Mouse (Mus musculus) heart, embryonic 15.5 days (tissue): ENCODE data around the gene Nup188. TPM values are rescaled to one million over a fixed set of nuclear protein-coding genes. Genes with fewer than 3 reads are reported as not detected.

Source experiments
- ATAC-seq: fragments of 200-750 bp; cut with Nextera tagmentation; replicated peaks from 2 replicates; pipeline ENCODE4 v1.8.0; 2017; ENCODE audit warnings: low read depth, moderate TSS enrichment; ENCODE audit not compliant: insufficient number of reproducible peaks, insufficient read depth, low FRiP score
- H3K27ac ChIP-seq: fragments of 300-500 bp; sonication (generic); 2 replicates; pipeline ENCODE4 v1.5.1; 2015; ENCODE audit warnings: mild to moderate bottlenecking, inconsistent platforms
- H3K27me3 ChIP-seq: fragments of 300-500 bp; sonication (generic); 2 replicates; pipeline ENCODE4 v1.6.1; 2015; ENCODE audit warnings: inconsistent platforms
- H3K36me3 ChIP-seq: fragments of 300-500 bp; sonication (generic); 2 replicates; pipeline ENCODE4 v1.6.1; 2015; ENCODE audit warnings: mild to moderate bottlenecking, inconsistent platforms
- H3K4me1 ChIP-seq: fragments of 300-500 bp; sonication (generic); replicated peaks from 2 replicates; pipeline ENCODE4 v1.6.1; 2015; ENCODE audit warnings: inconsistent platforms
- H3K4me2 ChIP-seq: fragments of 300-500 bp; sonication (generic); 2 replicates; pipeline ENCODE4 v1.6.1; 2015; ENCODE audit warnings: inconsistent platforms, mild to moderate bottlenecking, moderate library complexity
- H3K4me3 ChIP-seq: fragments of 300-500 bp; sonication (generic); 2 replicates; pipeline ENCODE4 v1.5.1; 2015; ENCODE audit warnings: mild to moderate bottlenecking, inconsistent platforms
- H3K9ac ChIP-seq: fragments of 300-500 bp; sonication (generic); 2 replicates; pipeline ENCODE4 v1.6.1; 2015; ENCODE audit warnings: mild to moderate bottlenecking, inconsistent platforms
- H3K9me3 ChIP-seq: fragments of 300-500 bp; sonication (generic); replicated peaks from 2 replicates; pipeline ENCODE4 v1.6.1; 2016; ENCODE audit warnings: inconsistent platforms
- WGBS: fragments of 180-500 bp; shearing (Covaris S2); methylation state at CpG from one replicate; pipeline ENCODE4 v1.1.7; 2015; ENCODE audit warnings: mixed read lengths; 5-methylcytosine and 5-hydroxymethylcytosine counted together
- polyA plus RNA-seq: library from polyadenylated mRNA; unstranded; fragments of >200 nt; fragmentation: Nextera tagmentation; extraction: Ambion mirVana; gene quantifications from 2 replicates; pipeline ENCODE4 v1.2.1, GENCODE M21; 2015

Gene Nup188
- polyA plus RNA-seq, 1 experiment from 2014 or later: 15.8 TPM

DNA sequence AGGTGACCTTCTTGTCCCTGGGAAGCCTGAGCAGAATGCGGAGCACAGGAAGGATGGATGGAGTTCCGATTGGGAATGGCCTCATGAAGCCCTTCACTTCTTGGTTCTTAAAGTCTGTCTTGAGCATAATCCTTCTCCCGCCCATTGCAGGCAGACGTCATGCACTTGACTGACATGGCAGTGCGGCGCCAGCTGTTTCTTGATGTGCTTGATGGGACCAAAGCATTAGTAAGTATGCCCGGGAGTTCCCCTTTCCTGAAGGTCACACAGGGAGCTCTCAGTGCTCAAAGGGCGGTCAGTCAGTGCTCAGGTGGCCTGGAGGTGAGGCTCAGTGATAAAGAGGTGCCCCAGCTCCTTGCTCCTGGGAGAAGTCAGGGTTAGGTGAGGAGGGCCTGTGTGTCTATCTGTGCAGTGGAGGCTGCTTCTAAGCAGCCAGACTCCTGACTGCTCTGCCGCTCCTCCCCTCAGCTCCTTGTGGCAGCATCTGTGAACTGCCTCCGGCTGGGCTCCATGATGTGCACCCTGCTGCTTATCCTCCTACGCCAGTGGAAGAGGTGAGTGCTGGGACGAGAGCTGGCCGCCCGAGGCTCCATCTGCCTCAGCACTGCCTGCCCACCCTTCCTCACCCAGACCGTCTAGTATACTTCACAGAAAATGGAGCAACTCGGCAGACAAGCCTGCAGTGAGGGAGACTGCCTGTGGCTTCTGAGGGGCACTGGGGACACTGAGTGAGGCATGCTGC lies 50.1 kb downstream of the Nup188 start:
- no peak overlapping the region for H3K4me2 ChIP-seq
- H3K9ac ChIP-seq: no peak overlapping the region
- WGBS: 79% methylated on average over 16 of the region's 16 CpGs
- no peak for ATAC-seq
- H3K4me3 ChIP-seq: no peak overlapping the region
- H3K9me3 ChIP-seq: no peaks in the 10 kb centered on the region
- no peak overlapping the region for H3K27ac ChIP-seq
- H3K36me3 ChIP-seq: peaks cover 86% of the 10 kb centered on the region
- H3K4me1 ChIP-seq: no peaks in the 10 kb centered on the region
- H3K27me3 ChIP-seq: no peaks in the 10 kb centered on the region

DNA sequence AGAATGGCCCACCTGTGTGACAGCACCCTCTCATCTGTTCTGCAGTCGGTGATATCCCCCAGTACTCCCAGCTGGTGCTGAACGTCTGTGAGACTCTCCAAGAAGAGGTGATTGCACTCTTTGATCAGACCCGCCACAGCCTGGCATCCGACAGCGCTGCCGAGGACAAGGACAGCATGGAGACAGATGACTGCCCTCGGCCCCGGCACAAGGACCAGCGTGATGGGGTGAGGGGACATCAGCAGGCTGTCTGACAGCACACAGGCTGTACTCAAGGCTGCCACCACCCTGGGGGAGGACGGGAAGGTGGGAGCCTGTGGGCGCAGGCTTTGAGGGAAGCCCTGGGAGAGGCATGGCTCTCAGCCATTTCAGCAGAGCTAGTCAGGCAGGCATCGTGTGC lies 51.0 kb downstream of the Nup188 start:
- 58% methylated on average over 12 of the region's 12 CpGs for whole genome bisulfite sequencing
- Histone ChIP-seq H3K9ac (no peak overlapping the region), H3K9me3 (no peaks in the 10 kb centered on the region), H3K27me3 (no peaks in the 10 kb centered on the region), H3K27ac (no peak overlapping the region), H3K4me3 (no peak overlapping the region), H3K4me2 (no peak overlapping the region), H3K4me1 (no peaks in the 10 kb centered on the region), H3K36me3 (peaks cover 86% of the 10 kb centered on the region)
- ATAC-seq: 0 out of 2 replicates have a peak, but pooled peaks have one; percentile 56

DNA sequence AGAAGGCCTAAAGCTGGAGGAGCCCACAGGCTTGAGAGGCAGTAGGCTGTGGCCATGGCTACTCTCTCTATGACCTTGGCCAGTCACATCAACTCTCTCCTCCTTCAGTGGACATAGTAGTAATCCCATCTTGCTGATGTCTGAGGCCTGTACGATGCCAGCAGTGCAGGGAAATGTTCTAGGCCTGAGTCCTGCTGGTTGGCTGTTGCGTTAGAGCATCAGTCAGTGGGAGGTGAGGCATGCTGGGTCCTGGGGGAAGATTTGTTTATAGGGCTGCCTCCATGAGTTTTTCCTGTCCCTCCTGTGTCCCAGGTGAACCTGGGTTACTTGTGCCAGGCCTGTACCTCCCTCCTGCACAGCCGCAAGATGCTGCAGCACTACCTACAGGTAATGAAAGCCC lies 55.9 kb downstream of the Nup188 start:
- Histone ChIP-seq H3K9ac (no peak overlapping the region), H3K36me3 (peaks cover 77% of the 10 kb centered on the region), H3K27ac (no peak overlapping the region), H3K9me3 (no peaks in the 10 kb centered on the region), H3K4me2 (no peak overlapping the region), H3K4me3 (no peak overlapping the region), H3K27me3 (no peaks in the 10 kb centered on the region), H3K4me1 (peaks cover 21% of the 10 kb centered on the region)
- ATAC-seq: no peak
- 90% methylated on average over 3 of the region's 3 CpGs for WGBS

DNA sequence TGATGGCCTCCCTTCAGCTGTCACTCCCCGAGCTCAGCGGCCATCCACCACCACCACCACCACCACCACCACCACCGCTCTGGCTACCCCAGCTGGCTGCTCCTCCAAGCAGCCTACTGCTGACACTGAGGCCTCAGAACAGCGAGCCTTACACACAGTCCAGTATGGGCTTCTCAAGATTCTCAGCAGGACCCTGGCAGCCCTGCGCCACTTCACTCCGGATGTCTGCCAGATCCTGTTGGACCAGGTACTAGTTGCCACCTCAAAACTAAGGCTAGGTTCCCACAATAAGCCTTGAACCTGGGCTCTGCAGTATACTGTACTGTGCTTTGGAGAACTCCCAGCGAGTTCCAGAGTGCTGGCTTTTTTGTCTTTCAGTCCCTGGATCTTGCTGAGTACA lies 56.3 kb downstream of the Nup188 start:
- peaks cover 72% of the 10 kb centered on the region for H3K36me3 ChIP-seq
- no peaks in the 10 kb centered on the region for H3K27me3 ChIP-seq
- no peak for ATAC-seq
- H3K27ac ChIP-seq: peak overlapping the region; percentile 75; the same call in 1 of the 2 replicates
- no peak overlapping the region for H3K4me3 ChIP-seq
- no peaks in the 10 kb centered on the region for H3K9me3 ChIP-seq
- no peak overlapping the region for H3K9ac ChIP-seq
- peaks cover 21% of the 10 kb centered on the region for H3K4me1 ChIP-seq
- H3K4me2 ChIP-seq: no peak overlapping the region
- 94% methylated on average over 7 of the region's 7 CpGs for WGBS

DNA sequence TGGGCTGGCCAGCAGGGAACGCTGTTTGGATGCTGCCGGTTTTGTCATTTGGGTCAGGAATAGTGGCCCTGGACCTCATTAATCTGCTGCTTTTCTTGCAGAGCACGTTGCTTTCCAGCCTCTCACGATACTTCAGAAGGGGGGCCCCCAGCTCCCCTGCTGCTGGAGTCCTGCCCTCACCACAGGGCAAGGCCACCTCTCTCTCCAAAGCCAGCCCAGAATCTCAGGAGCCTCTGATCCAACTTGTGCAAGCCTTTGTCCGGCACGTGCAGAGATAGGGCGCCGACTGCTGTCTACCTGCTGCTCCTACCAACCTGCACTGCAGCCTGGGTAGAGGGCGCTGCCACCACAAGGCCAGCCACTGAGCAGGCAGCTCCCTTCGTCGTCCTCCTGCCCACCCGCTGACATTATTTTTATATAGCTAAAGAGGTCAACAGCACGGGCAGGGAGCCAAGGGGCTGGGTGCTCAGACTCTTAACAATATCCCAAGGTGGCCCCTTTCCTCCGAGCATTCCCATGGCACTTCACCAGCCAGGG lies 57.5 kb downstream of the Nup188 start:
- Histone ChIP-seq H3K9me3 (no peaks in the 10 kb centered on the region), H3K27me3 (no peaks in the 10 kb centered on the region), H3K27ac (peak overlapping the region; percentile 75), H3K9ac (no peak overlapping the region), H3K4me1 (peaks cover 21% of the 10 kb centered on the region), H3K36me3 (peaks cover 80% of the 10 kb centered on the region), H3K4me3 (no peak overlapping the region), H3K4me2 (no peak overlapping the region)
- ATAC-seq: peak; percentile 75
- WGBS: 45% methylated on average over 14 of the region's 14 CpGs

DNA sequence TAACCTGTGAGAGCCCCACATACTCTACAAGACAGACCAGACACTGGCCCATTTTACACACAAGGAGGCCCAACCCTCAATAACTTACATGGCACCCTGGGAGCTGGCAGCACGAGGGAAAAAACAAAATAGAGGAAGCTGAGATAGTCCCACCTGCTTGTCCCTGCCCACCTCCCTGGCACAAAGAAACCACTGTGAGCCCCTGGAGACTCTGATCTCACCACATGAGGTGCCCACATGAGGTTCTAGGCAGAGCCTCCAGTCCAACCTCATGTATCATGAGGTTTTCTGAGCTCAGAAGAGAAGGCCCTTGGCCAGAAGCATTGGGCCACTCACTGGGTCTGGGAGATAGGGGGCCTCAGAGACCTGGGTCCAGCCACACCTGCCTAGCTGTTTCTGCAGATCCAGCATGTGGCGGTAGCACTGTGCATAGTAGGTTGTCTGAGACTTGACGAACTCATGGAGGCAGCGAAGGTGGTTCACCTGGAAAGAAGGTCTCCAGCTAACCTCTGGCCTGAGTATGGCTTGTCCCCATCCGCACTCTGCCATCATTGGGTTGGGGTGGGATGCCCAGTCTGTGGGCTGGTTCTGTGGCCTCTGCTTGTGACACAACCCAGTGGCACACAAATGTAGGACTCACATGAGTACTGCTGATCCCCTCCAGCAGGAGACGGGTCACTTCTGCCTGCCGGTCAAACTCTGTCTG lies 59.9 kb downstream of the Nup188 start:
- no peaks in the 10 kb centered on the region for H3K27me3 ChIP-seq
- no peak overlapping the region for H3K9ac ChIP-seq
- 86% methylated on average over 7 of the region's 7 CpGs for WGBS
- no peak overlapping the region for H3K27ac ChIP-seq
- ATAC-seq: no peak
- no peaks in the 10 kb centered on the region for H3K9me3 ChIP-seq
- H3K36me3 ChIP-seq: peaks cover 74% of the 10 kb centered on the region
- H3K4me2 ChIP-seq: no peak overlapping the region
- H3K4me1 ChIP-seq: peaks cover 21% of the 10 kb centered on the region
- H3K4me3 ChIP-seq: no peak overlapping the region

DNA sequence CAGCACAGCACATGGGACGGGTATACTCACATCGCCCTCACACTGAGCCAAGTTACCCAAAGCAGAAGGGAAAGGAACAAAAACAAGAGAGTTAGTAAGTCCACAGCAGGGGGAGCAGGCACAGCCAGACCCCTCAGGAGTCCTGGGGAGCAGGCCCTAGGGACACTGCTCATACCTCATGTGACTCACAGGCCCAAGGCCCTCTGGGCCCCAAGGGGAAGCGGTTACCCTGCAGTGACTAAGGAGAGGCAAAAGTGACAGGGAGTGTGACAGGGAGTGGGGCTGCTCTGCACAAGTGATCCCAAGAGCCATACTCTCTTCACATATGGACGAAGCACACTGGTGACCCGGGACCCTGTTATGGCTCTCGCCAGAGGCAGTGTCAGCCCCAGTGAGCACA lies 63.0 kb downstream of the Nup188 start:
- no peak overlapping the region for H3K9ac ChIP-seq
- H3K4me3 ChIP-seq: no peak overlapping the region
- H3K4me1 ChIP-seq: peaks cover 9% of the 10 kb centered on the region
- no peaks in the 10 kb centered on the region for H3K27me3 ChIP-seq
- WGBS: 90% methylated on average over 6 of the region's 6 CpGs
- no peak for ATAC-seq
- peaks cover 61% of the 10 kb centered on the region for H3K36me3 ChIP-seq
- no peak overlapping the region for H3K4me2 ChIP-seq
- H3K27ac ChIP-seq: no peak overlapping the region
- H3K9me3 ChIP-seq: no peaks in the 10 kb centered on the region

DNA sequence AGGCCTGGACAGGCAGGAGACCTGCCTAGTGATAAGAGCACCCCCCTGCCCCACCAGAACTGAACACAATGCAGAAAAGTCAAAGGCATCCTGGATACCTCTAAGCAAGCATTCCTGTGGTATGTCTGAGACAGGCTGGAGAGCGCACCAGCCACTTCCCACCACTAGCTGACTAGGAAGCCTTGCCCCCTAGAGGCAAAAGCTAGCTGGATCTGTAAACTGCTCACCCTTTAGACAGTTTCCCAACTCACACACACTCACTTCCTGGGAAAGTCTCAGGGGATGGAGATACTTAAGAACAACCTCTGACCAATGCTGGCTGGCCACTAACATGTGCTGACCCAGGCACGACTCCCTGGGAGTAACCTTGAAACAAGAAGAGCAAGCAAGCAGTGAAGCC lies 65.0 kb downstream of the Nup188 start:
- Histone ChIP-seq H3K9ac (no peak overlapping the region), H3K4me3 (no peak overlapping the region), H3K36me3 (peaks cover 51% of the 10 kb centered on the region), H3K4me1 (peaks cover 10% of the 10 kb centered on the region), H3K9me3 (no peaks in the 10 kb centered on the region), H3K27ac (no peak overlapping the region), H3K4me2 (no peak overlapping the region), H3K27me3 (no peaks in the 10 kb centered on the region)
- ATAC-seq: no peak
- 53% methylated on average over 2 of the region's 2 CpGs for WGBS

DNA sequence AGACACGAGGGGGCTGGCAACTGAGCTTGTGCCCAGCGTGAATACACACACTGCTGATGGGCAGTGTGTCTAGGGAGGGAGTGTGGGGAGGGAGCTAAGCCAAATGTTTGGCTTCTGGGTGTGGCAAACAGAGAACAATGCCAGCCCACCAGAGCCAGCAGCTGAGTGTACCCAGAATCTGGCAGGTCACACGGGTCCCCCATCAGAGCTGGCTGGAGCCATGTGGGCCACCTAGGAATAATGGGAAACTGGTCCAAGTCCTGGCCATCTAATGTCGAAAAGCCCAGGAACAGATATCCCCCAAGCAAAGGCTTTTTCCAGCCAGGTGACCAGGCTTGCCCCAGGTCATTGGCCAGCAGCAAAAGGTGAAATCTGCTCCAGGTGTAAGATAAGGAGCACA lies 69.7 kb downstream of the Nup188 start:
- Histone ChIP-seq H3K9ac (0 out of 2 replicates have a peak overlapping the region, but pooled peaks have one; percentile 23), H3K27me3 (no peaks in the 10 kb centered on the region), H3K9me3 (no peaks in the 10 kb centered on the region), H3K4me2 (no peak overlapping the region), H3K4me3 (no peak overlapping the region), H3K36me3 (peaks cover 19% of the 10 kb centered on the region; the same call in 1 of the 2 replicates), H3K4me1 (peaks cover 41% of the 10 kb centered on the region), H3K27ac (no peak overlapping the region)
- whole genome bisulfite sequencing: 50% methylated on average over 4 of the region's 4 CpGs
- no peak for ATAC-seq

DNA sequence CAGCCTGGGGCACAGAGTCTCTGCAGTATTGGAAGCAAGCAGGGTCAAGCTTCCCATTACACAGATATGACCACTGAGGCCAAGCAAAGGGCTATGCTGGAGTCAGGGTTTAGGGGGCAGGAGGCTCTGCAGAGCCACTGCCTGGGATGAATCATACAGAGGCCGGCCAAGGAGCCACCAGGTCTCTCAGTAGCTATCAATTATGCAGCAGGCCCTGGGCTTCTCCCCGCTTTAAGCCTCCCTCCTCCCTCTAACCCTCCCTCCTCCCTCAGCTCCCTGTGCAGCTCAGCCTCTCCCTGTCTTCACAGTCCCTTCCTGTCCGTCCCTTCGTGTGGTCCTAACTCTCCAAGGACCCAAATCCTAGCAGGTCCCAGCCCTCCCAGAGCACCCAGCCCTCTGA lies 70.1 kb downstream of the Nup188 start:
- Histone ChIP-seq H3K27me3 (no peaks in the 10 kb centered on the region), H3K9me3 (no peaks in the 10 kb centered on the region), H3K27ac (peak overlapping the region; percentile 92), H3K4me1 (peaks cover 41% of the 10 kb centered on the region), H3K4me3 (no peak overlapping the region), H3K9ac (0 out of 2 replicates have a peak overlapping the region, but pooled peaks have one; percentile 23), H3K4me2 (0 out of 2 replicates have a peak overlapping the region, but pooled peaks have one; percentile 9), H3K36me3 (peaks cover 19% of the 10 kb centered on the region; the same call in 1 of the 2 replicates)
- WGBS: 41% methylated on average over 4 of the region's 4 CpGs
- no peak for ATAC-seq

DNA sequence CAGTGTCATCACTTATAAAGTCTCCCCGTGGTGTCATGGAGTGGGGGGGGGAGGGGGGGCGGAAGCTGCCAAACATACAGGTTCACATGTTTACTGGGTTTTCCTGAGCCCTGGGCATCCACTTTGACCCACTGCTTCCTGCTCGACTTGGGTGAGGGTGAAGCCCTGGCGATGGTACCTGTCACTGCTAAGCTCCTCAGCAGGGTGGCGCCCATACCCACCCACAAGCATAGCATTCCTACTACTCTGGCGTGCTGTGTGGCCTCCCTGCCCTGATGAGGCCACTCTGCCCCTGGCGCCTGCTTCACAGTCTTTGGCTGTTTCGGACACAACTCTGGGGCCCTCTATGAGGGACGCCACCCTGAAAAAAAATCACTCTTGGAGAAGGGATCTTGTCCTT lies 70.7 kb downstream of the Nup188 start:
- WGBS: 49% methylated on average over 9 of the region's 9 CpGs
- Histone ChIP-seq H3K27ac (peak overlapping the region; percentile 92), H3K27me3 (no peaks in the 10 kb centered on the region), H3K4me3 (peak overlapping the region; percentile 89; the same call in 1 of the 2 replicates), H3K4me2 (peak overlapping the region; percentile 96), H3K4me1 (peaks cover 41% of the 10 kb centered on the region), H3K36me3 (peaks cover 19% of the 10 kb centered on the region; the same call in 1 of the 2 replicates), H3K9me3 (no peaks in the 10 kb centered on the region), H3K9ac (peak overlapping the region; percentile 84)
- ATAC-seq: no peak
